In the genomic region with DNA sequence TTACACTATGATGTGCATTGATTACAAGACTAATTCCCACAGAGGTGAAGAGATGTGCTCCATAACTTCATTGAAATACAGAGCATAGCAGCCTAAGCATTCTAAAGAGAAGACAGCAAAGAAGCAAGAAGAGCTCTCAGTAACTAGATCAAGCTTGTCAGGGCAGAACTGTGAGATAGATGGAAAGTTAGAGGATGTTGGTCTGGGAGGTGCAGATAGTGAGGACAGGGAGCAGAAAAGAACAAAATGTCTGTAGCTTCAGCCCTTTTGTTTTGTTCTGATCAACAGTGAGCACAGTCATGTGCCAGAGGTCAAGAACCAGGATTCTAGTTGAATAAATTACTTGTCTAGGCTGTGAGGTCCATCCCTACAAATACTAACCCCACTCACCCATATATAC, we compare ENCODE assay signal across 23 mouse cellular contexts.
A peak's percentile ranks its signal among the peaks of the same experiment; 100 is the strongest.
DNase-seq lines count a peak whose midpoint lies in the region; ATAC-seq and TF ChIP-seq lines count a peak whose summit lies in the region.
"Had no signal": no experiment of that assay in that cellular context is flagged by ENCODE, and none has a peak within 500 bp of the region (broad histone marks: within the 10 kb centered on the region; RNA-seq: fewer than 3 reads in every experiment).

No protein-coding gene starts in this region.

- no peaks in the 10 kb centered on the region for H3K27me3 ChIP-seq in liver, embryonic 14.5 days (ENCODE audit: control insufficient read depth, insufficient read depth, low read length)
- H3K27me3 ChIP-seq in liver, postnatal 0 days (ENCODE audit: insufficient read depth, low read length): no peaks in the 10 kb centered on the region
- H3K27me3 ChIP-seq in intestine, embryonic 16.5 days (replicated peaks; ENCODE audit: control insufficient read depth, insufficient read depth, low read length): no peaks in the 10 kb centered on the region
- H3K27me3 ChIP-seq in forebrain, embryonic 11.5 days (ENCODE audit: control insufficient read depth, insufficient read depth, low read length): no peaks in the 10 kb centered on the region
- H3K27me3 ChIP-seq: embryonic facial prominence, embryonic 12.5 days; embryonic facial prominence, embryonic 15.5 days; forebrain, embryonic 13.5 days; hindbrain, embryonic 12.5 days; hindbrain, embryonic 15.5 days had no signal

- H3K4me3 ChIP-seq in liver, embryonic 14.5 days (ENCODE audit: insufficient read depth in 1 of 2, low read depth in 2 of 2, low read length in 2 of 2): no peak overlapping the region
- no peak overlapping the region for H3K4me3 ChIP-seq in liver, postnatal 0 days (ENCODE audit: low read depth, low read length)
- H3K4me3 ChIP-seq in intestine, embryonic 16.5 days (ENCODE audit: low read length): no peak overlapping the region
- no peak overlapping the region for H3K4me3 ChIP-seq in forebrain, embryonic 11.5 days (ENCODE audit: low read depth, low read length)
- H3K4me3 ChIP-seq: embryonic facial prominence, embryonic 12.5 days; embryonic facial prominence, embryonic 15.5 days; forebrain, embryonic 13.5 days; hindbrain, embryonic 12.5 days; hindbrain, embryonic 15.5 days had no signal

- no peak overlapping the region; the same call in 1 of the 2 replicates for H3K9ac ChIP-seq in liver, embryonic 14.5 days (replicated peaks)
- H3K9ac ChIP-seq in liver, postnatal 0 days (replicated peaks): no peak overlapping the region
- H3K9ac ChIP-seq in intestine, embryonic 16.5 days (ENCODE audit: low read depth, low read length): no peak overlapping the region
- no peak overlapping the region for H3K9ac ChIP-seq in forebrain, embryonic 11.5 days (ENCODE audit: low read length)
- H3K9ac ChIP-seq: embryonic facial prominence, embryonic 12.5 days; embryonic facial prominence, embryonic 15.5 days; forebrain, embryonic 13.5 days; hindbrain, embryonic 12.5 days; hindbrain, embryonic 15.5 days had no signal

- H3K27ac ChIP-seq in liver, embryonic 14.5 days: peak overlapping the region; percentile 48
- H3K27ac ChIP-seq in liver, postnatal 0 days (ENCODE audit: low read depth): 0 out of 2 replicates have a peak overlapping the region, but pooled peaks have one; percentile 23
- no peak overlapping the region for H3K27ac ChIP-seq in intestine, embryonic 16.5 days (ENCODE audit: low read length)
- no peak overlapping the region for H3K27ac ChIP-seq in forebrain, embryonic 11.5 days (ENCODE audit: low read depth, low read length)
- H3K27ac ChIP-seq: embryonic facial prominence, embryonic 12.5 days; embryonic facial prominence, embryonic 15.5 days; forebrain, embryonic 13.5 days; hindbrain, embryonic 12.5 days; hindbrain, embryonic 15.5 days had no signal

- no peaks in the 10 kb centered on the region for H3K36me3 ChIP-seq in liver, embryonic 14.5 days (replicated peaks; ENCODE audit: control insufficient read depth, insufficient read depth, low read depth)
- H3K36me3 ChIP-seq in liver, postnatal 0 days (replicated peaks; ENCODE audit: insufficient read depth, low read length): 0 out of 2 replicates have a peak, but pooled peaks cover 3% of the 10 kb centered on the region
- H3K36me3 ChIP-seq in intestine, embryonic 16.5 days (ENCODE audit: control insufficient read depth, insufficient read depth, low read length): no peaks in the 10 kb centered on the region
- no peaks in the 10 kb centered on the region for H3K36me3 ChIP-seq in forebrain, embryonic 11.5 days (ENCODE audit: control insufficient read depth, insufficient read depth, low read length)
- H3K36me3 ChIP-seq: embryonic facial prominence, embryonic 12.5 days; embryonic facial prominence, embryonic 15.5 days; hindbrain, embryonic 12.5 days; hindbrain, embryonic 15.5 days had no signal

- TF ChIP-seq EP300 in liver, embryonic 14.5 days (IDR thresholded peaks at IDR 0.05; ENCODE audit: low read depth): no peak
- peak; percentile 74; the same call in 1 of the 2 replicates for TF ChIP-seq EP300 in liver, postnatal 0 days (IDR thresholded peaks at IDR 0.05; ENCODE audit: low read depth)

- TF ChIP-seq CTCF in liver, embryonic 14.5 days (IDR thresholded peaks at IDR 0.05; ENCODE audit: low read depth): no peak
- no peak for TF ChIP-seq CTCF in liver, postnatal 0 days (IDR thresholded peaks at IDR 0.05; ENCODE audit: low read depth)

- 0 out of 2 replicates have a peak, but pooled peaks have one; percentile 30 for ATAC-seq in erythroid progenitor cell, adult 5-6 weeks (replicated peaks; ENCODE audit: low FRiP score, poor library complexity, severe bottlenecking)
- ATAC-seq in liver, embryonic 14.5 days (ENCODE audit: insufficient read depth): peak; percentile 60; the same call in 1 of the 2 replicates
- peak; percentile 67 for ATAC-seq in liver, postnatal 0 days
- ATAC-seq in intestine, embryonic 16.5 days: no peak
- ATAC-seq in forebrain, embryonic 11.5 days (replicated peaks; ENCODE audit: low FRiP score): no peak
- ATAC-seq: CD4-positive, CD25-positive, alpha-beta regulatory T cell, adult 4 months; forebrain, embryonic 13.5 days; forebrain, embryonic 16.5 days had no signal

- no peaks in the 10 kb centered on the region for H3K9me3 ChIP-seq in liver, embryonic 14.5 days (ENCODE audit: control insufficient read depth, low read length)
- H3K9me3 ChIP-seq in liver, postnatal 0 days (ENCODE audit: low read length): no peaks in the 10 kb centered on the region
- no peaks in the 10 kb centered on the region for H3K9me3 ChIP-seq in intestine, embryonic 16.5 days (ENCODE audit: control insufficient read depth, low read length)
- no peaks in the 10 kb centered on the region for H3K9me3 ChIP-seq in forebrain, embryonic 11.5 days (ENCODE audit: control insufficient read depth, low read length)
- H3K9me3 ChIP-seq: embryonic facial prominence, embryonic 12.5 days; embryonic facial prominence, embryonic 15.5 days; forebrain, embryonic 13.5 days; hindbrain, embryonic 12.5 days; hindbrain, embryonic 15.5 days had no signal

- peaks cover 13 to 17% of the 10 kb centered on the region in 2 experiments for H3K4me1 ChIP-seq in liver, embryonic 14.5 days (replicated peaks; ENCODE audit: control insufficient read depth in 2 of 2, insufficient read depth in 2 of 2, low read length in 1 of 2)
- peaks cover 5% of the 10 kb centered on the region; the same call in 1 of the 2 replicates for H3K4me1 ChIP-seq in liver, postnatal 0 days (ENCODE audit: insufficient read depth)
- H3K4me1 ChIP-seq in intestine, embryonic 16.5 days (ENCODE audit: control insufficient read depth, insufficient read depth, low read length): no peaks in the 10 kb centered on the region
- H3K4me1 ChIP-seq in forebrain, embryonic 11.5 days (replicated peaks; ENCODE audit: control insufficient read depth, insufficient read depth, low read length): no peaks in the 10 kb centered on the region
- H3K4me1 ChIP-seq: embryonic facial prominence, embryonic 12.5 days; embryonic facial prominence, embryonic 15.5 days; hindbrain, embryonic 12.5 days; hindbrain, embryonic 15.5 days had no signal

- H3K4me2 ChIP-seq in liver, embryonic 14.5 days (ENCODE audit: low read depth): no peak overlapping the region
- no peak overlapping the region for H3K4me2 ChIP-seq in liver, postnatal 0 days (ENCODE audit: low read depth, low read length)
- no peak overlapping the region for H3K4me2 ChIP-seq in intestine, embryonic 16.5 days (ENCODE audit: low read depth, low read length)
- no peak overlapping the region for H3K4me2 ChIP-seq in forebrain, embryonic 11.5 days (ENCODE audit: low read depth, low read length, severe bottlenecking)
- H3K4me2 ChIP-seq: embryonic facial prominence, embryonic 12.5 days; embryonic facial prominence, embryonic 15.5 days; forebrain, embryonic 13.5 days; heart, embryonic 11.5 days; hindbrain, embryonic 12.5 days; hindbrain, embryonic 15.5 days had no signal

- no peak for DNase-seq in liver, embryonic 14.5 days (ENCODE audit: low read depth in 3 of 3, low spot score in 3 of 3)
- no peak for DNase-seq in liver, postnatal 0 days
- no peak for DNase-seq in forebrain, embryonic 11.5 days (ENCODE audit: low spot score)
- no peak for DNase-seq in kidney, postnatal 25 days
- DNase-seq: adrenal gland, adult 2 months; adrenal gland, postnatal 14 days; cerebellum, adult 11 months; cerebellum, adult 2 months; cerebellum, adult 9-11 months; cerebellum, postnatal 25 days; gastrocnemius, postnatal 10 days; gastrocnemius, postnatal 36 days; heart, adult 11 months had no signal

Comparison
In these comparisons a context has a peak if more than half of its experiments do, and no peak if none do; other contexts are left out.
1. ATAC-seq: peak in erythroid progenitor cell, adult 5-6 weeks (single experiment), liver, embryonic 14.5 days (single experiment) and liver, postnatal 0 days (single experiment); none in intestine, embryonic 16.5 days (single experiment) and forebrain, embryonic 11.5 days (single experiment).
2. H3K27ac ChIP-seq: peak in liver, embryonic 14.5 days (single experiment) and liver, postnatal 0 days (single experiment); none in intestine, embryonic 16.5 days (single experiment) and forebrain, embryonic 11.5 days (single experiment).